Mouse (Mus musculus) liver, embryonic 16.5 days (tissue): ENCODE measurements at regions not wholly inside any gene's neighbourhood (a gene's known extent, or its start where the extent isn't known, plus 50 kb on each side); places are given as distances from the start of the nearest gene placed in this dataset.

ENCODE experiments used
- ATAC-seq: fragments of 200-750 bp; cut with Nextera tagmentation; 2 replicates; pipeline ENCODE4 v1.8.0; 2017; ENCODE audit warnings: low read depth, mild to moderate bottlenecking, moderate number of reproducible peaks, moderate library complexity
- H3K27ac ChIP-seq: fragments of 300-500 bp; sonication (generic); 2 replicates; pipeline ENCODE4 v1.5.1; 2014; ENCODE audit warnings: mild to moderate bottlenecking, low read length
- H3K27me3 ChIP-seq: fragments of 300-500 bp; sonication (generic); 2 replicates; pipeline ENCODE4 v1.6.1; 2014; ENCODE audit warnings: low read depth, low read length, mixed read lengths; ENCODE audit not compliant: control insufficient read depth, insufficient read depth
- H3K36me3 ChIP-seq: fragments of 300-500 bp; sonication (generic); 2 replicates; pipeline ENCODE4 v1.6.1; 2014; ENCODE audit warnings: mild to moderate bottlenecking; ENCODE audit not compliant: control insufficient read depth, insufficient read depth
- H3K4me1 ChIP-seq: fragments of 300-500 bp; sonication (generic); 2 replicates; pipeline ENCODE4 v1.6.1; 2014; ENCODE audit warnings: low read depth, low read length, mixed read lengths; ENCODE audit not compliant: control insufficient read depth
- H3K4me2 ChIP-seq: fragments of 300-500 bp; sonication (generic); 2 replicates; pipeline ENCODE4 v1.6.1; 2014; ENCODE audit warnings: low read depth, low read length, mixed read lengths
- H3K4me3 ChIP-seq: fragments of 300-500 bp; sonication (generic); 2 replicates; pipeline ENCODE4 v1.5.1; 2014; ENCODE audit warnings: low read depth, mild to moderate bottlenecking, low read length
- H3K9ac ChIP-seq: fragments of 300-500 bp; sonication (generic); 2 replicates; pipeline ENCODE4 v1.6.1; 2014; ENCODE audit warnings: low read depth, low read length
- H3K9me3 ChIP-seq: fragments of 300-500 bp; sonication (generic); replicated peaks from 2 replicates; pipeline ENCODE4 v1.6.1; 2016; ENCODE audit warnings: low read length; ENCODE audit not compliant: control insufficient read depth
- WGBS: fragments of 180-500 bp; shearing (Covaris S2); extraction: QIAGEN DNeasy Blood & Tissue Kit; methylation state at CpG from one replicate; pipeline ENCODE4 v1.1.7; 2014; ENCODE audit not compliant: insufficient replicate concordance; 5-methylcytosine and 5-hydroxymethylcytosine counted together

- Histone ChIP-seq H3K9me3 (no peaks in the 10 kb centered on the region), H3K4me3 (no peak overlapping the region), H3K4me2 (no peak overlapping the region), H3K27me3 (no peaks in the 10 kb centered on the region), H3K9ac (no peak overlapping the region), H3K36me3 (no peaks in the 10 kb centered on the region), H3K4me1 (no peaks in the 10 kb centered on the region), H3K27ac (no peak overlapping the region)
- WGBS = 64% methylated on average over 16 of the region's 16 CpGs
- ATAC-seq = no peak
Observed at GRCm38 (mm10) chr17:88318207-88318791, 122.2 kb upstream of the Foxn2 start.

- no peaks in the 10 kb centered on the region for H3K9me3 ChIP-seq
- no peaks in the 10 kb centered on the region for H3K4me1 ChIP-seq
- no peak overlapping the region for H3K9ac ChIP-seq
- H3K36me3 ChIP-seq = no peaks in the 10 kb centered on the region
- H3K4me2 ChIP-seq = no peak overlapping the region
- H3K27me3 ChIP-seq = no peaks in the 10 kb centered on the region
- no peak overlapping the region for H3K27ac ChIP-seq
- WGBS = 63% methylated on average over 5 of the region's 5 CpGs
- ATAC-seq = no peak
- H3K4me3 ChIP-seq = no peak overlapping the region
Observed at GRCm38 (mm10) chr17:88318936-88319335, 121.6 kb upstream of the Foxn2 start.

- ATAC-seq = no peak
- no peak overlapping the region for H3K27ac ChIP-seq
- H3K4me1 ChIP-seq = no peaks in the 10 kb centered on the region; the same call in 1 of the 2 replicates
- H3K9me3 ChIP-seq = no peaks in the 10 kb centered on the region
- H3K4me2 ChIP-seq = no peak overlapping the region
- H3K9ac ChIP-seq = no peak overlapping the region
- WGBS = 49% methylated on average over 1 of the region's 1 CpGs
- no peaks in the 10 kb centered on the region for H3K36me3 ChIP-seq
- H3K27me3 ChIP-seq = no peaks in the 10 kb centered on the region
- H3K4me3 ChIP-seq = no peak overlapping the region
Observed at GRCm38 (mm10) chr17:88320686-88321085, 119.8 kb upstream of the Foxn2 start.

- H3K27me3 ChIP-seq = no peaks in the 10 kb centered on the region
- peaks cover 2% of the 10 kb centered on the region; the same call in 1 of the 2 replicates for H3K9me3 ChIP-seq
- H3K4me2 ChIP-seq = no peak overlapping the region
- no peak overlapping the region for H3K4me3 ChIP-seq
- H3K9ac ChIP-seq = no peak overlapping the region
- WGBS = 54% methylated on average over 14 of the region's 14 CpGs
- ATAC-seq = no peak; the same call in 1 of the 2 replicates
- H3K27ac ChIP-seq = no peak overlapping the region
- no peaks in the 10 kb centered on the region; the same call in 1 of the 2 replicates for H3K4me1 ChIP-seq
- H3K36me3 ChIP-seq = no peaks in the 10 kb centered on the region
Observed at GRCm38 (mm10) chr17:88325326-88325909, 115.1 kb upstream of the Foxn2 start.

- H3K4me1 ChIP-seq = no peaks in the 10 kb centered on the region; the same call in 1 of the 2 replicates
- H3K4me3 ChIP-seq = no peak overlapping the region
- peak; percentile 48 for ATAC-seq
- no peaks in the 10 kb centered on the region for H3K27me3 ChIP-seq
- H3K9me3 ChIP-seq = peaks cover 2% of the 10 kb centered on the region; the same call in 1 of the 2 replicates
- H3K27ac ChIP-seq = no peak overlapping the region
- H3K4me2 ChIP-seq = no peak overlapping the region
- H3K9ac ChIP-seq = no peak overlapping the region
- no peaks in the 10 kb centered on the region for H3K36me3 ChIP-seq
- WGBS = 45% methylated on average over 12 of the region's 12 CpGs
Observed at GRCm38 (mm10) chr17:88325910-88326739, 114.4 kb upstream of the Foxn2 start.

GRCm38 (mm10) chr17:88326740-88327123 lies 113.8 kb upstream of the Foxn2 start:
- no peak for ATAC-seq
- H3K27me3 ChIP-seq = no peaks in the 10 kb centered on the region
- no peaks in the 10 kb centered on the region; the same call in 1 of the 2 replicates for H3K4me1 ChIP-seq
- 51% methylated on average over 4 of the region's 4 CpGs for WGBS
- no peak overlapping the region for H3K27ac ChIP-seq
- H3K4me2 ChIP-seq = no peak overlapping the region
- no peak overlapping the region for H3K9ac ChIP-seq
- H3K4me3 ChIP-seq = no peak overlapping the region
- no peaks in the 10 kb centered on the region for H3K36me3 ChIP-seq
- peaks cover 2% of the 10 kb centered on the region; the same call in 1 of the 2 replicates for H3K9me3 ChIP-seq

- Histone ChIP-seq H3K9ac (no peak overlapping the region), H3K4me1 (no peaks in the 10 kb centered on the region; the same call in 1 of the 2 replicates), H3K9me3 (peaks cover 2% of the 10 kb centered on the region; the same call in 1 of the 2 replicates), H3K4me3 (no peak overlapping the region), H3K27ac (no peak overlapping the region), H3K27me3 (no peaks in the 10 kb centered on the region), H3K4me2 (no peak overlapping the region), H3K36me3 (no peaks in the 10 kb centered on the region)
- ATAC-seq = no peak
- WGBS = 57% methylated on average over 8 of the region's 8 CpGs
Observed at GRCm38 (mm10) chr17:88327791-88328190, 112.7 kb upstream of the Foxn2 start.

- Histone ChIP-seq H3K9me3 (peaks cover 2% of the 10 kb centered on the region; the same call in 1 of the 2 replicates), H3K9ac (no peak overlapping the region), H3K36me3 (no peaks in the 10 kb centered on the region), H3K4me3 (no peak overlapping the region), H3K27ac (no peak overlapping the region), H3K4me2 (no peak overlapping the region), H3K4me1 (no peaks in the 10 kb centered on the region; the same call in 1 of the 2 replicates), H3K27me3 (no peaks in the 10 kb centered on the region)
- no peak for ATAC-seq
- WGBS = 44% methylated on average over 8 of the region's 8 CpGs
Observed at GRCm38 (mm10) chr17:88328807-88329206, 111.7 kb upstream of the Foxn2 start.

- 66% methylated on average over 9 of the region's 9 CpGs for WGBS
- Histone ChIP-seq H3K36me3 (no peaks in the 10 kb centered on the region), H3K27ac (no peak overlapping the region), H3K9me3 (peaks cover 2% of the 10 kb centered on the region; the same call in 1 of the 2 replicates), H3K4me1 (no peaks in the 10 kb centered on the region; the same call in 1 of the 2 replicates), H3K4me2 (no peak overlapping the region), H3K4me3 (no peak overlapping the region), H3K9ac (no peak overlapping the region), H3K27me3 (no peaks in the 10 kb centered on the region)
- ATAC-seq = no peak
Observed at GRCm38 (mm10) chr17:88329715-88330114, 110.8 kb upstream of the Foxn2 start.
